Mouse (Mus musculus): ENCODE measurements at regions not wholly inside any gene's neighbourhood (a gene's known extent, or its start where the extent isn't known, plus 50 kb on each side); places are given as distances from the start of the nearest gene placed in this dataset.

DNA sequence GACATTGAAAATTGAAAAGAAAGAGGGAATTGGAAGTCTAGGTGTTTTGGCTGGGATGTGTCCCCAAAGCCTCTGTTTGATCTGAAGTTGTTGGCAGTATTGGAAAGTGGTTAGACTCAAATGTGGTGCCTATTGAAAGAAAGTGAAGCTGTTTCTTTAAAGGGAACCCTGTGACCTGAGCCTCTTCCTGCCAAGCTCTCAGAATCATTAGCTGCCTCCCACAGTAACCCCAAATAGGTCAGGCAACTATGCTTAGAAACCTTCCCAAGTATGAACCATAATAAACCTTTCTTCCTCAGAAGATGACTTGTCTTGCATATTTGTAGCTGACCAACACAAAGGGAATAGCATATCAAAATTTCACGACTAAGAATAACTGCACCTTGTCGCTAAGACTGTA lies 69.7 kb upstream of the Gm34302 start:
- intact Hi-C loops (cut with DNase I) = loop anchor here (10.0 kb wide), 1 partner anchor 1241 kb away; no protein-coding TSS in a partner anchor
- DNase-seq = no peak

DNA sequence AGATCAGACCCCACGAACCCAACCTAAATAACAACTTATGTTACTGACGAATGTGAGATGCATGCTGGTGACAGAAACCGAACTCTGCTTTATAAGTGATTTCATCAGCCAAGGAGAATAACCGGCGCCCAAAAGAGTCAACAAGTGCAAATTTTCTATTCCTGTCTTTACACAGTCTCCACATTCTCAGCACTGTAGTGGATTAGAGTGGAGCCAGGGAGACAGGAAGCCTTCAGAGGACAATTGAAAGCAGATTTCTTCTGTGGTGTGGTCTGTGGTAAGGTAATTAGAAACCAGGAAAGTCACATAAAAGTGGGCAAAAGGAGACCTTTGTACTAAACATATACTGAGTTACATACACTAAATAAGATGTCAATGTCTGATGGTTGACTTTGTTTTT lies 68.0 kb upstream of the Gm34302 start:
- DNase-seq = no peak
- intact Hi-C loops (cut with DNase I) = loop anchor here (10.0 kb wide), 1 partner anchor 1243 kb away; no protein-coding TSS in a partner anchor

DNA sequence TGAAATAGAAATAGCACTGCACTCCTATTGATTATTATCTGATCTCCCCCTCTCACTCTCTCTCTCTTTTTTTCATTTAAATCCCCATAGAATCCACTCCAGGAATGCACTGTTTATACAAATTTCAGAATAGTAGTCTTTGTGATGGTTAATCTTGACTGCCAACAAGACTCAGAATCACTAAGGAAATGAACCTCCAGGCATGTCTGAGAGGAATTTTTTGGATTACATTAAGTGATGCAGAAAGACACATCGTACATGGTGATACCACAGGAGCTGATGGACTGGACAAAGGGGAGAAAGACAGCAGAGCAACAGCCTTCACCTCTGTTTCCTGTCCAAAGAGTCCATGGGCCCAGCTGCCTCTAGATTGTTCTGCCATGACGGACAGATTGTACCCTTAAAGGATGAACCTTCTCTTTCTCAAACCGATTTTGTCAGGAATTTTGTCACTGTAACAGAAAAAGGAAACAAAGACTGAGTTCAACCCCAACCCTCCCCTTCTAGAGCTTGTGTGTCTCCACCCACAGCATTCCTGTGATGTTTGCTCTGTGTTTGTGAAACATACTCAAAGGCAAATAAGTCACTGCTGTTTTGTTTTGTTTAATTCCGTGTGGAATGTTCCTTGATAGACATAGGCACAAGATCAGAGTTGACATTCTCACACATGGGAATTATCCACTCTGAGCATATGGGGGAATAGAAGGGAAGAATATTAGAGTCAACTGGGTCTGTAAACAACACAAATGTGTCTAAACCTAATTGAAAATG lies 59.1 kb upstream of the Gm34302 start:
- intact Hi-C loops (cut with DNase I) = no loop called here
- no peak for DNase-seq

DNA sequence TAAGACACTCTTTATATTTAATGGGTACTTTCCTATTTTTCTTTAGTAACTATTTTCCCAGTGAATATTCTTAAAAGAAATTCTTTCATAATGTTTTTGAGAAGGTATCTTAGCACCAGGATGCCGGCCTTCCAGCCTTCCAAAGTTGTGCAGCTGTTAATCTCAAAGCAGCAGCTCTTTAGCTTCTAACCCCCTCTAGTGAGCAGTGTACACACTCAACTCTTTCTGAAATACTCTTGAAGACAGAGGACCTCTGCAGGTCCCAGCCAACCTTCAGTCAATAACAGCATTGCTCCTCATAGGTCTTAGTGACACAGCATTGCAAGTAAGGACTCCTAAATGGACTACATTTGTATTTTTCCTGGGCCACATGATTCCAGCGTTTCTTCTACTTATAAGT lies 55.2 kb upstream of the Gm34302 start:
- intact Hi-C loops (cut with DNase I) = loop anchor here (5.0 to 10.0 kb wide), 2 partner anchors 242 to 614 kb away; no protein-coding TSS in a partner anchor
- DNase-seq = no peak

DNA sequence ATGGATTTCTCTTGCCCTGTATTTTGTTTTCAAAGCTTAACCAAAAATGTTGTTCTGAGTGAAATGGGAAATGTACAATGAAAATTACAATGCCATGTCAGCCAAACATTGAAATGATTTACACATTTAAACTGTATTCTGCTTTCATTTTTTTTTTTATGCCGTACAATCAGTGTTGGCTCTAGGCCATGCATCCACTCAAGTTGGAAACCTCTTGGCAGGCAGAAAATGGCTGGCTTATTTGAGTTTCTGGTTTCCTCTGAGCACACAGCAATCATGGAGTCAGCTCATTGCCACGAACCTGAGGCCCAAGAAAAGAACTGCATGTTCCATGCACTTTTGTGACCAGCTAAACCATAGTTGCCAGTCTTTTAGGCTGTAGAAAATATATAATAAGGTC lies 50.5 kb upstream of the Gm34302 start:
- intact Hi-C loops (cut with DNase I) = loop anchor here (10.0 kb wide), 1 partner anchor 609 kb away; no protein-coding TSS in a partner anchor

More for the DNA sequence above, 50.5 kb upstream of the Gm34302 start:
- no peak for DNase-seq

Measured in heart, postnatal 10 days (tissue).